Mouse (Mus musculus) 416B (cell line): ENCODE data around the gene Wdr19.

ENCODE experiments used
- DNase-seq: peaks from one replicate; pipeline ENCODE4 v3.0.0; 2011; ENCODE audit warnings: low read depth

Wdr19 gene

DNA sequence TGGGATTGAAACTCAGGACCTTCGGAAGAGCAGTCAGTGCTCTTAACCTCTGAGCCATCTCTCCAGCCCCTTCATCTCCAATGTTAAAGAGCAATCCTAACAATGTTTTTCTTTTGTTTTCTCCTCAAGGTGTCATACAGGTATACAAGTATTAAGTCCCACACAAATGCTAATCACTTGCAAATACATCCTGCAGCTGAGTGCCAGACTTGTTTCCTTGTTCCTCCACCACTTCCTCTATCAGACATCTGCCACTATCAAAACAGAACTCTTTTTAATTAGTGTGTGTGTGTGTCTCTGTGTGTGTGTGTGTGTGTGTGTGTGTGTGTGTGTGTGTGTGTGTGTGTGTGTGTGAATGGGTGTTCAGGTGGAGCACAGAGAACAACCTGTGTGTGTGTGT, 100.1 kb downstream of the Wdr19 start:
- peak; percentile 57 for DNase-seq

GRCm38 (mm10) chr5:65300121-65300520, 100.6 kb downstream of the Wdr19 start:
- DNase-seq: peak; percentile 55

GRCm38 (mm10) chr5:65305516-65305915, 106.0 kb downstream of the Wdr19 start:
- no peak for DNase-seq

GRCm38 (mm10) chr5:65308208-65308607, 108.7 kb downstream of the Wdr19 start:
- DNase-seq: no peak

GRCm38 (mm10) chr5:65308866-65309265, 109.4 kb downstream of the Wdr19 start:
- peak; percentile 56 for DNase-seq
